Mouse (Mus musculus): ENCODE data around the gene Eea1. TPM values are rescaled to one million over a fixed set of nuclear protein-coding genes. Genes with fewer than 3 reads are reported as not detected.

Eea1 gene
- polyA plus RNA-seq, 1 experiment from 2014 or later = 17.6 TPM

DNA sequence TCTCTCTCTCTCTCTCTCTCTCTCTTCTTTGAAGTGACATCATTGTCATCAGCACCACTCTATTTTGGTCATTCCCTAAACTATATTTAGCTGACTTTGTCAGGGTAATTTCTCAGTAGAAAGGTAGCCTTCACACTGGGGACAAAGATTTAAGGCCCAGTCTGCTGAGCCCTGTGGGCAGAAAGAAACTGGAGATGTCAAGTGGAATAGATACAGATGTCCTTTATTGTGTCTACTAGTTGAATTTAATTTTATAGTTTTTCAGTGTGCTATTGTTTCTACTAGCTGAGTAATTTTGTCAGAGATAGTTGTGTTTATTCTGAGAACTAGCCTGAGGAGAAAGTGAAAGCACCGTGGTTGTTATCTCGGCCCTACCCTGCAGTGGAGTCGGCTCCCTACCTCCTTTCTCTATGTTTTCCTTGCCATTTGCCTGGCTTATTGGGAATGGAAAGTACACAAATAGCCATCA lies 30.3 kb downstream of the Eea1 start:
- Histone ChIP-seq H3K9me3 (ENCODE audit: control insufficient read depth, low read length) (no peaks in the 10 kb centered on the region), H3K9ac (ENCODE audit: low read depth, low read length) (no peak overlapping the region), H3K4me3 (ENCODE audit: low read length) (no peak overlapping the region), H3K4me1 (ENCODE audit: control insufficient read depth, insufficient read depth, low read length) (no peaks in the 10 kb centered on the region), H3K36me3 (ENCODE audit: control insufficient read depth, insufficient read depth, low read length) (peaks cover 11% of the 10 kb centered on the region; the same call in 1 of the 2 replicates), H3K4me2 (ENCODE audit: low read depth, low read length) (no peak overlapping the region), H3K27me3 (replicated peaks; ENCODE audit: control insufficient read depth, insufficient read depth, low read length) (no peaks in the 10 kb centered on the region), H3K27ac (ENCODE audit: low read length) (no peak overlapping the region)
- 44% methylated on average over 3 of the region's 3 CpGs for WGBS
- ATAC-seq = no peak

DNA sequence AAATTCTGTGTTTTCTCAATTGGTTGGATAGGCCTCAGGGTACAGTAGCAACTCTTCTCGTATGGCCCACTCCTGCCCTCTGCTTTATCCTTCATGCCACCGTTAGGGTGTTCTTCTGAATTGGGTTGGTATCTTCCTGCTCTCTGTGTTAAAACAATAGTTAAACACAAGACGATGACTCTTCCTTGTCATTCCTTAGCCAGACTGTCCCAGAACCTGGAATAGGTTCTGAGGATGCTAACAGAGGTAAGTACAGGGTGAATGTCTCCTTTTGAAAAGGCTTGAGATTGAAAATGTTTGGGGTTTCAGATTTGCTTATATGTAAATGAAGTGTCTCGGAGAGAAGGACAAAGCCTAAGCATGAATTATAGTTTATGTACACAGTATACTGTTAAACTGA lies 30.9 kb downstream of the Eea1 start:
- Histone ChIP-seq H3K27ac (ENCODE audit: low read length) (no peak overlapping the region), H3K4me3 (ENCODE audit: low read length) (no peak overlapping the region), H3K4me1 (ENCODE audit: control insufficient read depth, insufficient read depth, low read length) (no peaks in the 10 kb centered on the region), H3K9ac (ENCODE audit: low read depth, low read length) (no peak overlapping the region), H3K27me3 (replicated peaks; ENCODE audit: control insufficient read depth, insufficient read depth, low read length) (no peaks in the 10 kb centered on the region), H3K36me3 (ENCODE audit: control insufficient read depth, insufficient read depth, low read length) (peaks cover 11% of the 10 kb centered on the region; the same call in 1 of the 2 replicates), H3K4me2 (ENCODE audit: low read depth, low read length) (no peak overlapping the region), H3K9me3 (ENCODE audit: control insufficient read depth, low read length) (no peaks in the 10 kb centered on the region)
- no peak for ATAC-seq
- 90% methylated on average over 4 of the region's 4 CpGs for WGBS

DNA sequence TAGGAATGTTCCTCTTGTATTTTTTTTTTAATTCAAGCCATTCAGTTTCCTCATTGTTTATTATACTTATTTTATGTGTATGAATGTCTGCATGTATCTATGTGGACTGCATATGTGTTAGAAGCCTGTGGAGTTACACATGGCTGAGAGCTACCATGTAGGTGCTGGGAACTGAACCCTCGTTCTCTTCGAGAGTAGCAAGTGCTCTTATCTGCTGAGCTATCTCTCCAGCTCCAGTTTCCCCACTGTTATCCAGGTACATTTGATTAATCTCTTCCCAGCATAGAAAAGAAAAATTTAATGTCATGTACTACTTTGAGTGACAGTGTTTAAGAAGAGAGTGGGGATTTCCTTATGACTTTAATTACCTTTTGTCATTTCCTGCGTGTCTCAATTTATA lies 31.5 kb downstream of the Eea1 start:
- Histone ChIP-seq H3K4me1 (ENCODE audit: control insufficient read depth, insufficient read depth, low read length) (no peaks in the 10 kb centered on the region), H3K9ac (ENCODE audit: low read depth, low read length) (no peak overlapping the region), H3K36me3 (ENCODE audit: control insufficient read depth, insufficient read depth, low read length) (peaks cover 13% of the 10 kb centered on the region; the same call in 1 of the 2 replicates), H3K4me3 (ENCODE audit: low read length) (no peak overlapping the region), H3K27me3 (replicated peaks; ENCODE audit: control insufficient read depth, insufficient read depth, low read length) (no peaks in the 10 kb centered on the region), H3K27ac (ENCODE audit: low read length) (no peak overlapping the region), H3K4me2 (ENCODE audit: low read depth, low read length) (no peak overlapping the region), H3K9me3 (ENCODE audit: control insufficient read depth, low read length) (no peaks in the 10 kb centered on the region)
- 85% methylated on average over 3 of the region's 3 CpGs for WGBS
- ATAC-seq = no peak

DNA sequence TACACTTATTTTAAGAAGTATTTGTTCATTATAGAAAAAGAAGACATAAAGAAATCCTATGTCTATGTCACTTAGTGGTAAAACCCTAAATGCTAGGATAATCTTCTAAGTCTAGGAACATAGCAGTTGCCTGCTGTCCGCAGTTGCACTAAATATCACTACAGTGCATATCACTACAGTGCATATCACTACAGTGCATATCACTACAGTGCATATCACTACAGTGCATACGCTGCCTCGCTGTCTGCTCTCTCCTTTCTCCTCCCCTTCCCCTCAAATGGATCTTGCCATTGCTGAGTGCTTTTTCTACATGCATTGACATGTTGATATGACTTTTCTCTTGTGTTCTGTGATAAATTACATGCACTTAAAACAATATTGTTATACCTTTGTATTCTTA lies 34.0 kb downstream of the Eea1 start:
- peaks cover 13% of the 10 kb centered on the region; the same call in 1 of the 2 replicates for H3K36me3 ChIP-seq (ENCODE audit: control insufficient read depth, insufficient read depth, low read length)
- no peak overlapping the region for H3K9ac ChIP-seq (ENCODE audit: low read depth, low read length)
- H3K4me3 ChIP-seq (ENCODE audit: low read length) = no peak overlapping the region
- ATAC-seq = no peak
- H3K4me2 ChIP-seq (ENCODE audit: low read depth, low read length) = no peak overlapping the region
- WGBS = 94% methylated on average over 3 of the region's 3 CpGs
- no peaks in the 10 kb centered on the region for H3K27me3 ChIP-seq (replicated peaks; ENCODE audit: control insufficient read depth, insufficient read depth, low read length)
- no peak overlapping the region for H3K27ac ChIP-seq (ENCODE audit: low read length)
- no peaks in the 10 kb centered on the region for H3K4me1 ChIP-seq (ENCODE audit: control insufficient read depth, insufficient read depth, low read length)
- H3K9me3 ChIP-seq (ENCODE audit: control insufficient read depth, low read length) = no peaks in the 10 kb centered on the region

DNA sequence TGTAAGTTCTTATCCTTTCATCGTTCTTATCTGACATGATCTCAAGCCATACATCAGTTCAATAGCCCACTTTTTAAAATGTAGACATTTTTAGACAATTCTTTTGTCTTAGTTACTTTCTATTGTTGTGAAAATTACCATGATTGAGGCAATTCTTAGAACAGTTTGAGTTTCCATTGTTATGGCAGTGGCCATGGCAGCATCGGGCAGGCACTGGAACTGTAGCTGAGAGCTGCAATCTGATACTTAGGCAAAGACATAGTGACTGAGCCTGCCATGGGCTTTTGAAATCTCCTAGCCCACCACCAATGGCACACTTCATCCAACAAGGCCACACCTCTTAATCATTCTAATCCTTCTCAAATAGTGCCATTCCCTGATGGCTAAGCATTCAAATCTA lies 36.3 kb downstream of the Eea1 start:
- Histone ChIP-seq H3K27ac (ENCODE audit: low read length) (no peak overlapping the region), H3K36me3 (ENCODE audit: control insufficient read depth, insufficient read depth, low read length) (peaks cover 13% of the 10 kb centered on the region; the same call in 1 of the 2 replicates), H3K4me3 (ENCODE audit: low read length) (no peak overlapping the region), H3K9me3 (ENCODE audit: control insufficient read depth, low read length) (no peaks in the 10 kb centered on the region), H3K4me1 (ENCODE audit: control insufficient read depth, insufficient read depth, low read length) (no peaks in the 10 kb centered on the region), H3K9ac (ENCODE audit: low read depth, low read length) (no peak overlapping the region), H3K4me2 (ENCODE audit: low read depth, low read length) (no peak overlapping the region), H3K27me3 (replicated peaks; ENCODE audit: control insufficient read depth, insufficient read depth, low read length) (no peaks in the 10 kb centered on the region)
- ATAC-seq = no peak
- 90% methylated on average over 2 of the region's 2 CpGs for whole genome bisulfite sequencing

DNA sequence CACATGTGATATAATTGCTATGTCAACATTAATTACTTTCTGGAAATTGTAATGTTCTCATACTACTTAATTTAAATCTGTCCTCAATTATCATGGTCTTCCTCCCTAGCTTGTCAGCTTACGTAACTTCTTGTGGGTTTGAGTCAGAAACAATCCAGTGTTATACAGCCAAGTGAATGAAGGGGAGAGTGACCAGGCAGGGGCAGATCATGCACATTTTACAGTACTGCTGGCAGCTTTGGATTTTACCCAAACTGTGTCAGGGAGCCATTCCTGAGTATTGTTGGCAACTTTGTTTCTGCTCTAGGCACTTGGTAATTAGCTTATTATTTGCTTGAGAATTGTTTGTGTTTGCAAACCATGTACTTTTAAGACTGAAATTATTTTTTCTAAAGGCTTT lies 49.3 kb downstream of the Eea1 start:
- Histone ChIP-seq H3K4me2 (ENCODE audit: low read depth, low read length) (no peak overlapping the region), H3K27ac (ENCODE audit: low read length) (no peak overlapping the region), H3K27me3 (replicated peaks; ENCODE audit: control insufficient read depth, insufficient read depth, low read length) (no peaks in the 10 kb centered on the region), H3K4me1 (ENCODE audit: control insufficient read depth, insufficient read depth, low read length) (no peaks in the 10 kb centered on the region), H3K36me3 (ENCODE audit: control insufficient read depth, insufficient read depth, low read length) (no peaks in the 10 kb centered on the region; the same call in 1 of the 2 replicates), H3K4me3 (ENCODE audit: low read length) (no peak overlapping the region), H3K9ac (ENCODE audit: low read depth, low read length) (no peak overlapping the region), H3K9me3 (ENCODE audit: control insufficient read depth, low read length) (no peaks in the 10 kb centered on the region)
- 90% methylated on average over 1 of the region's 1 CpGs for WGBS
- no peak for ATAC-seq

DNA sequence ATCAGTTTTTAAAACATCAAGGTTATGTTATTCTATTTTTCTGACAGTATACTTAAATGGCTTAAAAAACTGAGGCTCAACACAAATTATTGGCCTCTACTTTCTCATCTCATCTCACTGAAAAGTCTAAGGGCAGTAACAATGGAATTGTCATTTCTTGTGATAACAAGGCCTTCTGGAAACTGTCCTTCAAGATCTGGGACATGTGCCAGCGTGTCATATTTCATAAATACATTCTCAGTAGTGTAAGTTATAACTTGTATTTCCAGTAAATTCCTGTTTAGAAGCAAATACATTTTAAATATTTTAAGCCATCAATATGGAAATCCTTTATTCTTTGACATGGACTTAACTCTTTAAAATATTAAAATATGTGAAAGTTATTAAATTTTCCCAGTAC lies 50.7 kb downstream of the Eea1 start:
- no peak for ATAC-seq
- WGBS = 83% methylated on average over 1 of the region's 1 CpGs

DNA sequence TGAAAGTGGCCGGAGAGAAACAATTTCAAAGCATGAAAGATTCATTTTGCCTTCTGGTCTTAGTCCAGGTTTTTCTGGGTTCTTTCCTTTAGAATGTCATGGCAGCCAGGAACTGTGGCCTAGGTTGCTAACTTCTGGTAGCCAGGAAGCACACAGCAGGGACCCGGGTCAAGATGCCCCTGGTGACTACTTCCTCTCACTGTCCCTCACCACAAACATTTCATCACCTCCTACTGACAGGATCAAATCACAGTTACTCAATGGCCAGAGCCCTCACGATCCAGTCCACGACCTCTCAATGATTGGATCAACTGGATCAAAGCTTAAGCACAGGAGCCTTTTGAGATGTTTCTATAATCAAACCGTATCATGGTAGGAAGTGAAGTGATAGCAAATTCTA lies 60.5 kb downstream of the Eea1 start:
- Histone ChIP-seq H3K27ac (ENCODE audit: low read length) (no peak overlapping the region), H3K9ac (ENCODE audit: low read depth, low read length) (no peak overlapping the region), H3K4me1 (ENCODE audit: control insufficient read depth, insufficient read depth, low read length) (no peaks in the 10 kb centered on the region), H3K9me3 (ENCODE audit: control insufficient read depth, low read length) (no peaks in the 10 kb centered on the region), H3K36me3 (ENCODE audit: control insufficient read depth, insufficient read depth, low read length) (no peaks in the 10 kb centered on the region), H3K4me2 (ENCODE audit: low read depth, low read length) (no peak overlapping the region), H3K4me3 (ENCODE audit: low read length) (no peak overlapping the region), H3K27me3 (replicated peaks; ENCODE audit: control insufficient read depth, insufficient read depth, low read length) (no peaks in the 10 kb centered on the region)
- no peak for ATAC-seq
- 82% methylated on average over 5 of the region's 5 CpGs for WGBS

More for the DNA sequence above, 50.7 kb downstream of the Eea1 start:
- Histone ChIP-seq H3K4me2 (ENCODE audit: low read depth, low read length) (no peak overlapping the region), H3K36me3 (ENCODE audit: control insufficient read depth, insufficient read depth, low read length) (no peaks in the 10 kb centered on the region; the same call in 1 of the 2 replicates), H3K27me3 (replicated peaks; ENCODE audit: control insufficient read depth, insufficient read depth, low read length) (no peaks in the 10 kb centered on the region), H3K27ac (ENCODE audit: low read length) (no peak overlapping the region), H3K4me1 (ENCODE audit: control insufficient read depth, insufficient read depth, low read length) (no peaks in the 10 kb centered on the region), H3K4me3 (ENCODE audit: low read length) (no peak overlapping the region), H3K9me3 (ENCODE audit: control insufficient read depth, low read length) (no peaks in the 10 kb centered on the region), H3K9ac (ENCODE audit: low read depth, low read length) (no peak overlapping the region)

DNA sequence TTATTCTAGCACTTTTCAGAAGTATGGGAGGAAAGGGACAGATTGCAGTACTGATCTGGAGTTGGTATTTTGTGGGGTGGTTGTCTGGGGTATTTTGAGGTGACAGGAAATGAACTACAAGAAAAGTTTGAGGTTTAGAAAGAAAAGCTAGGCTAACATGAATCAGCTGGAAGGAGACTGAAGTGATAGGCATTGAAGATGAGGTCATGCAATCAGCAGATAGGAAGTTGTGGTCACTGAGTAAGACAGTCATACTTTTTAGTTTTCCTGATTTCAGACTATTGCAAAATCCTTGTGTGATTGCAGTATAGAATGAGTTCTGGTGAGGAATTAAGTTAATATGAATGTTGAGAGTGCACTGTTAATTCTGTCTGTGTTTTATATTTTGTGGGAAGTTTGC lies 75.3 kb downstream of the Eea1 start:
- H3K27ac ChIP-seq (ENCODE audit: low read length) = no peak overlapping the region
- no peaks in the 10 kb centered on the region for H3K27me3 ChIP-seq (replicated peaks; ENCODE audit: control insufficient read depth, insufficient read depth, low read length)
- H3K9me3 ChIP-seq (ENCODE audit: control insufficient read depth, low read length) = no peaks in the 10 kb centered on the region
- H3K9ac ChIP-seq (ENCODE audit: low read depth, low read length) = no peak overlapping the region
- peaks cover 11% of the 10 kb centered on the region; the same call in 1 of the 2 replicates for H3K36me3 ChIP-seq (ENCODE audit: control insufficient read depth, insufficient read depth, low read length)
- H3K4me3 ChIP-seq (ENCODE audit: low read length) = no peak overlapping the region
- no peaks in the 10 kb centered on the region for H3K4me1 ChIP-seq (ENCODE audit: control insufficient read depth, insufficient read depth, low read length)
- H3K4me2 ChIP-seq (ENCODE audit: low read depth, low read length) = no peak overlapping the region
- ATAC-seq = no peak

DNA sequence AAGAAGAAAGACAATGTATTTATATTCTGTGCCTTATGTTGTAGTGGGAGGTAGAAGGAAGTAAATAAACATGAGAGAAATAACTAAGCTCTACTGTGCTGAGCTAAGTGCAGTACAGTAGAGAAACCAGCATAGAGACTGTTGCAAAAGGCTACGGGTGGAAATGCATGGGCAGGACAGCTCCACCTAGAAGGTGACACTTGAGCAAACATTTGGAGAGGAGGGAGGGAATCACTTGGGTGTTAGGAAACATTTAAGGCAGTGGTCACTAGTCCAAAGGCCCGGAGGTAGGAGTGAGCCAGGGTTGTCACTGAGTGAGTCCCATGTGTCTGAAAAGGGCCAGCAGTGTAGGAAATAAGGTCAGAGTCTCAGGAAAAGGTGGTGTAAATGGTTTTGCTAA lies 77.0 kb downstream of the Eea1 start:
- Histone ChIP-seq H3K27ac (ENCODE audit: low read length) (no peak overlapping the region), H3K27me3 (replicated peaks; ENCODE audit: control insufficient read depth, insufficient read depth, low read length) (no peaks in the 10 kb centered on the region), H3K4me2 (ENCODE audit: low read depth, low read length) (no peak overlapping the region), H3K4me1 (ENCODE audit: control insufficient read depth, insufficient read depth, low read length) (no peaks in the 10 kb centered on the region), H3K4me3 (ENCODE audit: low read length) (no peak overlapping the region), H3K36me3 (ENCODE audit: control insufficient read depth, insufficient read depth, low read length) (peaks cover 6% of the 10 kb centered on the region; the same call in 1 of the 2 replicates), H3K9ac (ENCODE audit: low read depth, low read length) (no peak overlapping the region), H3K9me3 (ENCODE audit: control insufficient read depth, low read length) (no peaks in the 10 kb centered on the region)
- 77% methylated on average over 2 of the region's 2 CpGs for WGBS
- ATAC-seq = no peak

Data from intestine, embryonic 16.5 days (tissue).